Mouse (Mus musculus): ENCODE data around the gene Brd3.

DNA sequence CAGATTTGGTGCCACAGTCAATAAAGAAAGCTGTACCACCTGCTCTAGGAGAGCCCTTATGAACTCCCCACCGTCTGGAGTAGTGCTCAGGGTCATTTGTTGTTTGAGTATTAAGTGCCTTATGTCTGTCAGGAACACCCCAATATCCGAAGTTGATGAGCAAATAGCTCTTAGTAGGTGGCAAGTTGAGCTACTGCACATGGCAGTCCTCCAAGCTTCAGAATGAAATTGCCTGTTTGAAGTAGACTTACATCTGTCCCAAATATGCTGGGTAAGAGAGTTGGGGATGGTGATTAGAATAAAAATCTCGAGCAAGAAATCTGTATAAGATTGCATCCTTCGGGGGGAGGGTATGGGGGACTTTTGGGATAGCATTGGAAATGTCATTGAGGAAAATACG is 31.9 kb upstream of the Brd3 start:
- TF ChIP-seq POLR2AphosphoS2 (IDR thresholded peaks at IDR 0.05; ENCODE audit: low read length) (no peak; the same call in 1 of the 2 replicates), RCOR1 (IDR thresholded peaks at IDR 0.05; ENCODE audit: low read depth, low read length) (no peak), MAX (IDR thresholded peaks at IDR 0.05; ENCODE audit: low read length) (no peak), MAFK (IDR thresholded peaks at IDR 0.05; ENCODE audit: borderline replicate concordance, low read depth, low read length) (no peak), E2F4 (IDR thresholded peaks at IDR 0.05; ENCODE audit: borderline replicate concordance, low read depth, low read length) (no peak), GATA1 (IDR thresholded peaks at IDR 0.05; ENCODE audit: low read depth, low read length) (no peak), JUND (IDR thresholded peaks at IDR 0.05; ENCODE audit: low read depth, low read length) (no peak), CTCF (IDR thresholded peaks at IDR 0.05 in 2 of 3, conservative IDR thresholded peaks at IDR 0.05 in 1 of 3; ENCODE audit: control insufficient read depth in 1 of 3, insufficient read depth in 1 of 3, low read depth in 2 of 3, low read length in 3 of 3, poor library complexity in 1 of 3, severe bottlenecking in 1 of 3) (no peak), POLR2A (IDR thresholded peaks at IDR 0.05; ENCODE audit: control insufficient read depth in 1 of 2, insufficient read depth in 1 of 2, low read depth in 1 of 2, low read length in 2 of 2, poor library complexity in 1 of 2) (no peak; a peak in 1 of 4 replicates), CHD1 (IDR thresholded peaks at IDR 0.05; ENCODE audit: low read depth, low read length) (no peak)

All from MEL (cell line).